Mouse (Mus musculus) gastrocnemius, postnatal 10 days (tissue): ENCODE results near the gene Olfr1240. TPM values are rescaled to one million over a fixed set of nuclear protein-coding genes. Genes with fewer than 3 reads are reported as not detected.

ENCODE experiments used
- DNase-seq: peaks from one replicate; pipeline ENCODE4 v3.0.0; 2021; ENCODE audit warnings: mixed read lengths
- long read RNA-seq, 2 experiments: library from polyadenylated mRNA; stranded (forward); transcript quantifications; one replicate each; pipeline ENCODE4 v2.0.0; 2021
- total RNA-seq, 2 experiments: library from RNA; stranded (reverse); gene quantifications; 2 replicates each; pipeline ENCODE4 v1.2.3; 2021

Gene Olfr1240
- not detected for total RNA-seq
- long read RNA-seq, experiment 1, result 0 reads
- long read RNA-seq, experiment 2, result 0 reads

- DNase-seq, result no peak
Observed at GRCm38 (mm10) chr2:89442900-89443299, at the start of gene Olfr1240. TSS of gene Olfr1240 (minus strand) at chr2:89443000.

GRCm38 (mm10) chr2:89487026-89487425 lies 44.2 kb upstream of the Olfr1240 start, which contains the start of gene Olfr1241:
TSS of gene Olfr1241 (minus strand) at chr2:89487126.
- DNase-seq, result no peak

GRCm38 (mm10) chr2:89420307-89420706 lies 22.5 kb downstream of the Olfr1240 start, which contains the start of gene Olfr1239:
TSS of gene Olfr1239 (minus strand) at chr2:89420407.
- no peak for DNase-seq

GRCm38 (mm10) chr2:89414557-89414956 lies 28.2 kb downstream of the Olfr1240 start:
- DNase-seq, result no peak

GRCm38 (mm10) chr2:89409576-89409975 lies 33.2 kb downstream of the Olfr1240 start, which contains the start of gene Olfr1238:
TSS of gene Olfr1238 (minus strand) at chr2:89409676.
- DNase-seq, result no peak

- DNase-seq, result no peak
Observed at GRCm38 (mm10) chr2:89400882-89401281, 41.9 kb downstream of the Olfr1240 start.

Other genes starting within 250 kb of the Olfr1240 start
- not detected for gene Olfr1226, start 243.0 kb downstream of the Olfr1240 start, total RNA-seq
- gene Olfr1228, start 188.9 kb downstream of the Olfr1240 start, total RNA-seq, result not detected
- gene Olfr1229, start 155.0 kb downstream of the Olfr1240 start, total RNA-seq, result not detected
- gene Olfr1230, start 145.7 kb downstream of the Olfr1240 start, total RNA-seq, result not detected
- not detected for gene Olfr1231, start 135.9 kb downstream of the Olfr1240 start, total RNA-seq
- gene Olfr1232, start 113.3 kb downstream of the Olfr1240 start, total RNA-seq, result not detected
- not detected for gene Olfr1233, start 100.6 kb downstream of the Olfr1240 start, total RNA-seq
- gene Olfr1234, start 78.1 kb downstream of the Olfr1240 start, total RNA-seq, result not detected
- not detected for gene Olfr1238, start 33.3 kb downstream of the Olfr1240 start, total RNA-seq
- gene Olfr1239, start 22.6 kb downstream of the Olfr1240 start, total RNA-seq, result not detected
- gene Olfr1241, start 44.1 kb upstream of the Olfr1240 start, total RNA-seq, result not detected
- gene Olfr1242, start 55.3 kb upstream of the Olfr1240 start, total RNA-seq, result not detected
- gene Olfr1243, start 88.5 kb upstream of the Olfr1240 start, total RNA-seq, result not detected
- gene Olfr1245, start 135.4 kb upstream of the Olfr1240 start, total RNA-seq, result not detected
- not detected for gene Olfr1246, start 150.2 kb upstream of the Olfr1240 start, total RNA-seq
- gene Olfr1247, start 171.1 kb upstream of the Olfr1240 start, total RNA-seq, result under 1 TPM in 1 of 2 experiments, not detected in 1; 0.05 TPM
- gene Olfr1248, start 175.2 kb upstream of the Olfr1240 start, total RNA-seq, result not detected
- not detected for gene Olfr1249, start 192.0 kb upstream of the Olfr1240 start, total RNA-seq
- not detected for gene Olfr1250, start 218.5 kb upstream of the Olfr1240 start, total RNA-seq
- not detected for gene Olfr1251, start 228.9 kb upstream of the Olfr1240 start, total RNA-seq